Mouse (Mus musculus): ENCODE results near the gene Gm2696. TPM values are rescaled to one million over a fixed set of nuclear protein-coding genes. Genes with fewer than 3 reads are reported as not detected.

The Gm2696 gene
- total and polyA plus RNA-seq, 3 experiments: not detected

DNA sequence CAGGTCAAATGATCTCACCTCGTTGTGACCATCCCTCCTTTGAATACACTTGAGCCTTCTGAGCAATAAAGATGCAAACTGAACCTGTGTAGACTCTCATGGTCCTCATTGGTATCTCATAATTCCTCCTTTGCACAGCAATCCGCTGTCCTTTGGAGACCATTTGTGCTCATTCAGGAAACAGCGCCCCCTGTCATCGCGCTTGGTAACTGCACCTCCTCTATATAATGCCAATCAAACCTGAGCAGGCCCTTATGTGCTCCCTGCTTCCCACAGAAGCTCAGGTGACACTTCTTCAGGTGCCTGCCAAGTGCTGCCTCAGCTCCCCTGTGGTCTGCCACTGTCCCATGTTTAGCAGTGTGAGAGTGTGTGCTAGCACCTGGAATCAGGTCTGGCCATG lies 1.0 kb downstream of the Gm2696 start:
- H3K9ac ChIP-seq (ENCODE audit: insufficient read depth, low read depth): no peak overlapping the region
- peaks cover 76% of the 10 kb centered on the region for H3K27me3 ChIP-seq (replicated peaks)
- no peak overlapping the region for H3K4me2 ChIP-seq (ENCODE audit: insufficient read depth, low read depth, poor library complexity, severe bottlenecking)
- no peaks in the 10 kb centered on the region for H3K9me3 ChIP-seq (replicated peaks; ENCODE audit: low read length)
- DNase-seq (ENCODE audit: extremely low read depth): peak; percentile 26
- no peaks in the 10 kb centered on the region for H3K36me3 ChIP-seq (replicated peaks in 1 of 2; ENCODE audit: control insufficient read depth in 1 of 2, insufficient read depth in 1 of 2, low read length in 1 of 2)
- H3K4me1 ChIP-seq (ENCODE audit: control insufficient read depth in 1 of 2, insufficient read depth in 2 of 2): 0 out of 4 replicates have a peak, but pooled peaks cover 0 to 3% of the 10 kb centered on the region in 2 experiments
- TF ChIP-seq SMC3 (IDR thresholded peaks at IDR 0.05; ENCODE audit: low read depth, low read length): peak; percentile 50
- no peak for TF ChIP-seq ZKSCAN1 (IDR thresholded peaks at IDR 0.05; ENCODE audit: borderline replicate concordance, low read depth, low read length)
- no peak for TF ChIP-seq ZNF384 (IDR thresholded peaks at IDR 0.05; ENCODE audit: low read depth, low read length)
- no peak for TF ChIP-seq ZC3H11A (IDR thresholded peaks at IDR 0.05; ENCODE audit: low read depth, low read length)
- TF ChIP-seq NELFE (IDR thresholded peaks at IDR 0.05; ENCODE audit: low read depth, low read length): no peak
- TF ChIP-seq NRF1 (IDR thresholded peaks at IDR 0.05; ENCODE audit: low read depth, low read length): no peak
- no peak for TF ChIP-seq ELF1 (IDR thresholded peaks at IDR 0.05; ENCODE audit: low read depth, low read length)
- no peak for TF ChIP-seq E2F4 (IDR thresholded peaks at IDR 0.05; ENCODE audit: insufficient replicate concordance, low read depth, low read length)
- TF ChIP-seq HCFC1 (IDR thresholded peaks at IDR 0.05; ENCODE audit: low read depth, low read length): no peak
- no peak for TF ChIP-seq CHD2 (IDR thresholded peaks at IDR 0.05; ENCODE audit: low read length)
- TF ChIP-seq BHLHE40 (IDR thresholded peaks at IDR 0.05; ENCODE audit: low read depth, low read length): no peak
- no peak for TF ChIP-seq USF2 (conservative IDR thresholded peaks at IDR 0.05; ENCODE audit: low read depth, low read length)
- TF ChIP-seq RAD21 (IDR thresholded peaks at IDR 0.05; ENCODE audit: low read depth, low read length): peak; percentile 26
- TF ChIP-seq JUND (conservative IDR thresholded peaks at IDR 0.05; ENCODE audit: low read depth, low read length): no peak
- no peak for TF ChIP-seq KAT2A (IDR thresholded peaks at IDR 0.05; ENCODE audit: insufficient replicate concordance, low read length)
- TF ChIP-seq MAZ (IDR thresholded peaks at IDR 0.05; ENCODE audit: low read depth, low read length): no peak
- no peak for TF ChIP-seq MEF2A (IDR thresholded peaks at IDR 0.05; ENCODE audit: borderline replicate concordance, low read depth, low read length)
- TF ChIP-seq EP300 (IDR thresholded peaks at IDR 0.05; ENCODE audit: low read length): no peak
- no peak for TF ChIP-seq ETS1 (conservative IDR thresholded peaks at IDR 0.05; ENCODE audit: low read depth, low read length)
- peak; percentile 72 to 81 for TF ChIP-seq CTCF (conservative IDR thresholded peaks at IDR 0.05 in 1 of 2, IDR thresholded peaks at IDR 0.05 in 1 of 2; ENCODE audit: low read depth in 2 of 2, low read length in 2 of 2)
- no peak for TF ChIP-seq POLR2AphosphoS2 (IDR thresholded peaks at IDR 0.05; ENCODE audit: low read depth, low read length)
- no peak for TF ChIP-seq PAX5 (IDR thresholded peaks at IDR 0.05; ENCODE audit: low read length)
- TF ChIP-seq IRF4 (IDR thresholded peaks at IDR 0.05; ENCODE audit: low read depth, low read length): no peak
- no peak for TF ChIP-seq USF1 (IDR thresholded peaks at IDR 0.05; ENCODE audit: low read depth, low read length)
- no peak overlapping the region for H3K27ac ChIP-seq (ENCODE audit: insufficient read depth, low read depth)
- no peaks in the 10 kb centered on the region for H3K79me2 ChIP-seq (replicated peaks; ENCODE audit: control insufficient read depth, extremely low read depth, insufficient read depth, poor library complexity, severe bottlenecking)
- H3K4me3 ChIP-seq (replicated peaks in 1 of 3; ENCODE audit: low read depth in 2 of 3, low read length in 2 of 3, poor library complexity in 1 of 3): no peak overlapping the region
- in situ Hi-C loops (cut with MboI; ENCODE audit: low pct_ligation_motif_present, low pct_unique_long_range_greater_than_20kb, low sequenced_read_pairs): no loop called here
- dilution Hi-C loops (cut with MboI; ENCODE audit: extremely low pct_ligation_motif_present, extremely low pct_unique_long_range_greater_than_20kb, low sequenced_read_pairs): no loop called here
